Mouse (Mus musculus): ENCODE data around the gene Ncam1. TPM values are rescaled to one million over a fixed set of nuclear protein-coding genes. Genes with fewer than 3 reads are reported as not detected.
A peak's percentile ranks its signal among the peaks of the same experiment; 100 is the strongest.

The Ncam1 gene
- total and polyA plus RNA-seq, 3 experiments, result 0.08 TPM; not detected in 2

- no peak overlapping the region for H3K9ac ChIP-seq (ENCODE audit: insufficient read depth, low read depth)
- TF ChIP-seq IRF4 (IDR thresholded peaks at IDR 0.05; ENCODE audit: low read depth, low read length) (no peak), NRF1 (IDR thresholded peaks at IDR 0.05; ENCODE audit: low read depth, low read length) (no peak), CTCF (conservative IDR thresholded peaks at IDR 0.05 in 1 of 2, IDR thresholded peaks at IDR 0.05 in 1 of 2; ENCODE audit: low read depth in 2 of 2, low read length in 2 of 2) (no peak), PAX5 (IDR thresholded peaks at IDR 0.05; ENCODE audit: low read length) (no peak), ZNF384 (IDR thresholded peaks at IDR 0.05; ENCODE audit: low read depth, low read length) (no peak), HCFC1 (IDR thresholded peaks at IDR 0.05; ENCODE audit: low read depth, low read length) (no peak), E2F4 (IDR thresholded peaks at IDR 0.05; ENCODE audit: insufficient replicate concordance, low read depth, low read length) (no peak), TBP (conservative IDR thresholded peaks at IDR 0.05; ENCODE audit: low read depth, low read length) (no peak), MXI1 (IDR thresholded peaks at IDR 0.05; ENCODE audit: low read depth, low read length) (no peak), RCOR1 (conservative IDR thresholded peaks at IDR 0.05; ENCODE audit: low read depth, low read length) (no peak), MEF2A (IDR thresholded peaks at IDR 0.05; ENCODE audit: borderline replicate concordance, low read depth, low read length) (no peak), TCF12 (IDR thresholded peaks at IDR 0.05; ENCODE audit: low read depth, low read length) (no peak), CHD2 (IDR thresholded peaks at IDR 0.05; ENCODE audit: low read length) (no peak), SIN3A (IDR thresholded peaks at IDR 0.05; ENCODE audit: low read length) (no peak)
- in situ Hi-C loops (cut with MboI; ENCODE audit: low pct_ligation_motif_present, low pct_unique_long_range_greater_than_20kb, low sequenced_read_pairs) (loop anchor here (5.0 to 25.0 kb wide), 4 partner anchors 240 to 850 kb away; partner anchors contain the start of genes Htr3b and Tmprss5), dilution Hi-C loops (cut with MboI; ENCODE audit: extremely low pct_ligation_motif_present, extremely low pct_unique_long_range_greater_than_20kb, low sequenced_read_pairs) (no loop called here)
- no peak overlapping the region for H3K27ac ChIP-seq (ENCODE audit: insufficient read depth, low read depth)
- H3K4me3 ChIP-seq (replicated peaks in 1 of 3; ENCODE audit: low read depth in 2 of 3, low read length in 2 of 3, poor library complexity in 1 of 3), result no peak overlapping the region
- H3K79me2 ChIP-seq (replicated peaks; ENCODE audit: control insufficient read depth, extremely low read depth, insufficient read depth, poor library complexity, severe bottlenecking), result no peaks in the 10 kb centered on the region
- peaks cover 5% of the 10 kb centered on the region for H3K27me3 ChIP-seq (replicated peaks)
- no peaks in the 10 kb centered on the region for H3K36me3 ChIP-seq (replicated peaks in 1 of 2; ENCODE audit: control insufficient read depth in 1 of 2, insufficient read depth in 1 of 2, low read length in 1 of 2)
- H3K4me2 ChIP-seq (ENCODE audit: insufficient read depth, low read depth, poor library complexity, severe bottlenecking), result no peak overlapping the region
- DNase-seq (ENCODE audit: extremely low read depth), result no peak
- H3K9me3 ChIP-seq (replicated peaks; ENCODE audit: low read length), result no peaks in the 10 kb centered on the region
- peaks cover 2 to 13% of the 10 kb centered on the region in 2 experiments; a peak in 2 of 4 replicates for H3K4me1 ChIP-seq (ENCODE audit: control insufficient read depth in 1 of 2, insufficient read depth in 2 of 2)
Observed at GRCm38 (mm10) chr9:49486805-49487656, 311.7 kb downstream of the Ncam1 start.

DNA sequence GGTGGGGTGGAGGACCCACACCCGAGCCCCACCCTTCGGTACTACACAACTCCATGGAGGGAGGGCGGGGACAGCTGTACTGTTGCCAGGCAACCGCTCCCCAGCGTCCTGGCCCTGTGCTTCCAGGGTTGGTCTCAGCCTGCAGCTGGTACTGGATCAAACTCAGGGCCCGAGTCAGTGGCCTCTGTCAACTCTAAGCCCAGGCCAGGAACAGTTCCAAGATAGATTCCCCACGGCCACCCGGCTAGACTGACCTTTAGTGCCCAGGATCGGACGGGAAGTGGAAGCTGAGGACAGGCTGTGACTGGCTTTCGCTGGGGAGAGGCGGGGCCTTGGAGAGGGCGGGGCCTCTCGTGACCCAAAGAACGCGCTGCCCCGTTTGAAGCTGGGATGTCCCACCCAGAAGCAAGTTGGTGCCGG, 312.8 kb downstream of the Ncam1 start, which contains the start of gene Ttc12:
Gene Ttc12, minus strand, starts transcription at position 334 of the 420 bp plus-strand sequence.
- DNase-seq (ENCODE audit: extremely low read depth), result peak; percentile 62

More for the DNA sequence above, 312.8 kb downstream of the Ncam1 start, which contains the start of gene Ttc12:
- in situ Hi-C loops (cut with MboI; ENCODE audit: low pct_ligation_motif_present, low pct_unique_long_range_greater_than_20kb, low sequenced_read_pairs) (loop anchor here (5.0 to 25.0 kb wide), 4 partner anchors 239 to 849 kb away; partner anchors contain the start of genes Htr3b and Tmprss5), dilution Hi-C loops (cut with MboI; ENCODE audit: extremely low pct_ligation_motif_present, extremely low pct_unique_long_range_greater_than_20kb, low sequenced_read_pairs) (no loop called here)
- no peaks in the 10 kb centered on the region for H3K36me3 ChIP-seq (replicated peaks in 1 of 2; ENCODE audit: control insufficient read depth in 1 of 2, insufficient read depth in 1 of 2, low read length in 1 of 2)
- peak within 1 kb of the TSS; percentile 49 to 71 (median 62) for H3K4me3 ChIP-seq (replicated peaks in 1 of 3; ENCODE audit: low read depth in 2 of 3, low read length in 2 of 3, poor library complexity in 1 of 3)
- 0 out of 2 replicates have a peak, but pooled peaks have one; percentile 10 for TF ChIP-seq TCF12 (IDR thresholded peaks at IDR 0.05; ENCODE audit: low read depth, low read length)
- no peak for TF ChIP-seq JUN (IDR thresholded peaks at IDR 0.05; ENCODE audit: insufficient read depth, low read depth, low read length)
- no peak for TF ChIP-seq TBP (conservative IDR thresholded peaks at IDR 0.05; ENCODE audit: low read depth, low read length)
- peak; percentile 49; the same call in 1 of the 2 replicates for TF ChIP-seq BHLHE40 (IDR thresholded peaks at IDR 0.05; ENCODE audit: low read depth, low read length)
- TF ChIP-seq POLR2A (IDR thresholded peaks at IDR 0.05; ENCODE audit: low read depth, low read length), result peak; percentile 31; the same call in 1 of the 2 replicates
- TF ChIP-seq USF1 (IDR thresholded peaks at IDR 0.05; ENCODE audit: low read depth, low read length), result peak; percentile 4; the same call in 1 of the 2 replicates
- TF ChIP-seq RCOR1 (conservative IDR thresholded peaks at IDR 0.05; ENCODE audit: low read depth, low read length), result no peak
- TF ChIP-seq MXI1 (IDR thresholded peaks at IDR 0.05; ENCODE audit: low read depth, low read length), result peak; percentile 67
- peak; percentile 37; the same call in 1 of the 2 replicates for TF ChIP-seq ELF1 (IDR thresholded peaks at IDR 0.05; ENCODE audit: low read depth, low read length)
- peak; percentile 93 for TF ChIP-seq SIN3A (IDR thresholded peaks at IDR 0.05; ENCODE audit: low read length)
- TF ChIP-seq UBTF (IDR thresholded peaks at IDR 0.05; ENCODE audit: low read depth, low read length), result no peak
- 0 out of 2 replicates have a peak, but pooled peaks have one; percentile 35 for TF ChIP-seq HCFC1 (IDR thresholded peaks at IDR 0.05; ENCODE audit: low read depth, low read length)
- 0 out of 2 replicates have a peak, but pooled peaks have one; percentile 35 for TF ChIP-seq CHD1 (IDR thresholded peaks at IDR 0.05; ENCODE audit: low read depth, low read length)
- no peak for TF ChIP-seq GABPA (IDR thresholded peaks at IDR 0.05; ENCODE audit: insufficient replicate concordance, low read depth, low read length)
- peaks cover 5% of the 10 kb centered on the region for H3K27me3 ChIP-seq (replicated peaks)
- H3K9me3 ChIP-seq (replicated peaks; ENCODE audit: low read length), result no peaks in the 10 kb centered on the region
- H3K27ac ChIP-seq (ENCODE audit: insufficient read depth, low read depth), result no peak within 1 kb of the TSS
- peaks cover 2 to 13% of the 10 kb centered on the region in 2 experiments; a peak in 2 of 4 replicates for H3K4me1 ChIP-seq (ENCODE audit: control insufficient read depth in 1 of 2, insufficient read depth in 2 of 2)
- no peaks in the 10 kb centered on the region for H3K79me2 ChIP-seq (replicated peaks; ENCODE audit: control insufficient read depth, extremely low read depth, insufficient read depth, poor library complexity, severe bottlenecking)
- no peak within 1 kb of the TSS for H3K9ac ChIP-seq (ENCODE audit: insufficient read depth, low read depth)
- H3K4me2 ChIP-seq (ENCODE audit: insufficient read depth, low read depth, poor library complexity, severe bottlenecking), result peak within 1 kb of the TSS; percentile 94
